Mouse (Mus musculus): ENCODE results near the gene Gas2l2. TPM values are rescaled to one million over a fixed set of nuclear protein-coding genes. Genes with fewer than 3 reads are reported as not detected.

Gene Gas2l2
- polyA plus RNA-seq (2017; shearing (Covaris generic)): not detected

- ATAC-seq: no peak
Measured at GRCm38 (mm10) chr11:83429355-83429754, at the start of gene Gas2l2. TSS of gene Gas2l2 (minus strand) at chr11:83429455.

- peak; percentile 12 for ATAC-seq
Measured at GRCm38 (mm10) chr11:83473235-83474016, 44.2 kb upstream of the Gas2l2 start.

- ATAC-seq: peak; percentile 99
Measured at GRCm38 (mm10) chr11:83472324-83473234, 43.3 kb upstream of the Gas2l2 start, which contains the start of gene Taf15. TSS of gene Taf15 (plus strand) at chr11:83473086.

DNA sequence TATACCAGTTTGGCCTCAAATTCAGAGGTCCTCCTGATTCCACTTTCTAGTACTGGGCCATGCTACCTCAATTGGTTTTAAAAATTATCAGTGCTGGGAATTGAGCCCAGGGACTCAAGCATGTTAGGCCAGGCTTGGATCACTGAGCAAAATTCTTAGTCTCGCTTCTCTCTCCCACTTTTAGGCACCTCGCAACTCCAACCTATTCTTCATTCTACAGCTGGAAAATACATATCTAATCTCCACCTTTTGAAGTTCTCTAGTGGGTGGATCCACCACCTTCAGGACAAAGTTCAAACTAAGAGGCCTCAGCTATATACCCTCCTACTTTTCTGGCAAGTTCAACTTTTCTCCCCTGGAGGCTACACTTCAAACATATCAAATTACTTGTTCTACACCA, 42.5 kb upstream of the Gas2l2 start:
- ATAC-seq: no peak

DNA sequence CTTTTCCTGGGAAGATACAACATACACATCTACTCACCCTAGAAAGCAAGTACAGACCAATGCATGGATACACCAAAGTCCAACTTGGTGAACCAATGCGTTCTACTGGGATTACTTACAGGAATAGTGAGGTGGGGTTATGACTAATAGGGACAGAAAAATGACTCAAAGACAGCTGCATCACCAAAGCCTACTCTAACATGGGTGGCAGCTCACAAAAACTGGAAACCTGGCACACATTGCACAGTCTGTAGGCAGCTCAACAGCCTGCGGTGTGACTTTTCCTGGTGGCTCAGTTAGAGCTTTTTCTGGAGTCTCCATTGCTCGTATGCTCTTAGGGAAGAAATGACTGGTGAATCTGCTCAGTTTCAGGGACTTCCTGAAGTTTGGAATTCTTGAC, 39.5 kb upstream of the Gas2l2 start:
- ATAC-seq: no peak

- no peak for ATAC-seq
Measured at GRCm38 (mm10) chr11:83467120-83467652, 37.9 kb upstream of the Gas2l2 start.

DNA sequence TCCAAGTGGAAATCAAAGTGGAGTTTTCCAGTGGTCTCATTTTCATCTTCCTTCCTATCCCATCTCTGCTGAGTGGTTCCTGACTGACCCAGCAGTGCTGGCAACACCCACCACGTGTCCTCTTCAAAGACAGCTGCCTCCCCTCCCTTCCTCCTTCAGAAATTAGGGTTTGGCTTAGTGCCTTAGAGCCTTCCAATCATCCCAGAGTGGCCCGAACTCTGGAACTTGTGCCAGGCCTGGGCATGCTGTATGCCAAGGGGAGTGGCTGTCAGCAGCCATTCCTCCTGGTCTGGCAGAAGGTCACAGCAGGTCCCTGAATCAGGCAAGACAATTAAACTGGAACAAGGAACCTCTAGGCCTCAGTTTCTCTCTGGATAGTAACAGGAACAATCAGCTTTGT, 36.7 kb upstream of the Gas2l2 start:
- ATAC-seq: no peak

DNA sequence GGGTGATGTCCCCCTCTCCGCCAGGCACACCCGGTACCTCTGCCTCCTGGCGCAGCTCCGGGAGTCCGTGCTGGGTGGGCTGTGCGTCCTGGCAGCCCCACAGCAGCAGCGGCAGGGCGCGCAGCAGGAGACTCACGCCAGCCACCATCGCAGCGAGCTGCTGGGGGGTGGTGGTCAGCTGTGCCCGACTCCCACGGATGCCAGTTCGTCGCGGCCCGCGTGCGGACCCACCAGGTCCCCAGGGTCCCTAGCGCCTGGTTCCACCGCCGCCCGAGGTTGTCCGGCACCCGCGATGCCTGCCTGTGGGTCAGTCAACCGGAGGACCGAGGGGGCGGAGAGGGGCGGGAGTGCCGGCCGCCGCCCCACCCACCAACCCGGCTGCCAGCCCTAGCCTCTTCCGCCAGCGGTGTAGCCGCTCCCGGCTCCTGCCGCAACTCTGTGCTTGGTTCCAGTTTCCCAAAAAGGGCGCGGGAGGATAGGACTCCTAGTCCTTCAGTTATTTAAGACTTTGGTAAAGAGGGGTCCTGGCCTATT, 33.5 kb upstream of the Gas2l2 start, which contains the start of gene Mmp28:
TSS of gene Mmp28 (minus strand) at position 361 of the 534 bp plus-strand sequence.
- ATAC-seq: no peak

- no peak for ATAC-seq
Measured at GRCm38 (mm10) chr11:83461462-83462027, 32.3 kb upstream of the Gas2l2 start.

GRCm38 (mm10) chr11:83457912-83458601, 28.8 kb upstream of the Gas2l2 start:
- ATAC-seq: no peak

DNA sequence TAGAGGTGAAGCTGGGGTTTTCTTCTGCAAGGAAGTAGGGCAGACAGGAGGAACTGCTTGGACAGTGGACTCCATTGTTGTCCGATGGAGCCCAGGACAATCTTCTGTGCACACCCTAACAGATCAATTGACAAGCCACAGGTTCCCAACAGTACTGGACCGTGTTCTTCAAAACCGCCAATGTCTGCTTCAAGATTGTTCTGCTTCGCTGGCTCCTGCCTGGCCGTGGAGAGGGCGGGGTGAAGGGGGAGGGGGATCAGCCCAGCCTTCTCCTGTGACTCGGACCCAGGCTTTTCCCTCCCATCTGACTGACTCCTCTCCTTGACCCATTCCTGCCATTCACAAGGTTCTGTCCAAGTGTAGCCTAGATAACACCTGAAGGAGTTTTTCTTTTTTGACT, 28.0 kb upstream of the Gas2l2 start:
- ATAC-seq: no peak

- ATAC-seq: no peak
Measured at GRCm38 (mm10) chr11:83455608-83456007, 26.4 kb upstream of the Gas2l2 start.

DNA sequence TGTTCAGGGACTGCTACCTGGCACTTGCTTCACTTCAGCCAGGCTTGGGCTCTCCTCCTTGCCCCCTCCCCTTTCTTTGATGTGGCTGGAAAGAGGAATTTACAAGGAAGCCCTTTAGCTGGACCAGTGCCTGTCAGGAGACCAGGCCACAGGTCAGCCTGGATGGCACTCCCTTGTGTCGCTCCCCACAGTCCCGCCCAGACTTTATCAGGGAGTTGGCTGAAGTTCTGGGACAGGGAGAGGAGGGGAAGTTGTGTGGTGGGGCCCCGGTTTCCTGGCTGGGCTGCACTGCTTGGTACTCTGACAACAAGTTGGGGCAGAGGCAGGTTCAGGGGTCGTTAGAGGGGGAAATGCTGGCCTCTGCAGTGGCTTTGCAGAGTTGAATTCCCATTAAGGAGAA, 25.3 kb upstream of the Gas2l2 start:
- ATAC-seq: no peak

DNA sequence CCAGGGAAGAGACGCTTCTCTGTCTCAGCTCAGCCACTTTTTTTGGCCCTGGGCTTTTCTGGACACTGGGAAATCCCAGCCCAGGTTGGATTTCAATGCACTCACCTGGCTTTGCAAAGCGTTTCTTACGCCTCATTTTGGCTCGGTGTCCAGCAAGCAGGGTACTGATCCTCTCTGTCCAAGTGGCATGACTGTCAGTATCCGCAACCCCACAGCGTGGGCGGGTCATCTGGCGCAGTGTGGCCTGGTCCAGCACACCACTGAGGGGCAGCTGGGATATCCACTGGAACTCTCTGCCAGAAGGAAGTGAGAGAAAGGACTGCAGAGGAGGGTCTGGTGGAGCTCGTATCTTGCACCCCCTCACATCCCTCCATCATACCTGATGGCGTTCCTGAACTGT, 22.0 kb upstream of the Gas2l2 start:
- ATAC-seq: no peak

GRCm38 (mm10) chr11:83450550-83450949, 21.3 kb upstream of the Gas2l2 start:
- ATAC-seq: no peak

- no peak for ATAC-seq
Measured at GRCm38 (mm10) chr11:83449298-83449697, 20.0 kb upstream of the Gas2l2 start.

GRCm38 (mm10) chr11:83448927-83449236, 19.6 kb upstream of the Gas2l2 start:
- ATAC-seq: no peak

- ATAC-seq: no peak
Measured at GRCm38 (mm10) chr11:83448021-83448926, 19.0 kb upstream of the Gas2l2 start.

GRCm38 (mm10) chr11:83447612-83448011, 18.4 kb upstream of the Gas2l2 start:
- ATAC-seq: no peak

DNA sequence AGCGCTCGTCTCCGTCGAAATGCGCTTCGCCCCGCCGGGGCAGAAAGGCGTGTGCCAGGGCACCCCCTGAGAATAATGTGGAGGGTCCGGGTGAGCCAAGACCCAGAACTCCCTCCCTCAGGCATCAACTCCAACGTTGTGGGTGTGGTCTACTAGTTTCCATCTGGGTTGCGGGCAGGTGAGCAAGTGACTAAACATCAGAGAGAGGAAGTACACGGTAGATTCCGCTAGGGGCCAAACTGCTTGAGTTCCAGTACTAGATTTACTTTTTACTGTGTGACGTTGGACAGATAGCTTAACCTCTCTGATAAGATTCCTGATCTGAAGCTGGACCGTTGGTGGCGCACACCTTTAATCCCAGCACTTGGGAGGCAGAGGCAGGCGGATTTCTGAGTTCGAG, 15.7 kb upstream of the Gas2l2 start:
- ATAC-seq: no peak

DNA sequence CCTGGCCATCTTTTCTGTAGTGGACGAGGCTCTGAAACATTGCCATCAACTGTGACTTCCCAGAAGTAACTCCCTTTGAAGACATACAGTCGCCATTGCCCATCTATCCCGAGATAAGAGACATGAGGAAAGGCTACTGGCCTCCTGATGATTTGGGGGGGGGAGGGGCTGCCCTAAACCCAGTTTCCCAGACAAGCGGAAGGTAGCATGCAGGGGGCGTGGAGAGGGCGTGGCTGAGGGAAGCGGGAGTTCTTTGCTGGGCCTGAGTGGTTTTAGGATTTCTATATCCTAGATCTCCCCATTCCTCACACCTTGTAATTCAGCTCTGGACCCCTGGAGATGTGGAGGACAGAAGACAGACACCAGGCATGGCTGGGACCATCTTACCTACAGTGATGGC, 14.6 kb upstream of the Gas2l2 start:
- ATAC-seq: no peak

All from inflammation-experienced regulatory T-cells, adult 6 months (primary cell).